Mouse (Mus musculus) hindbrain, embryonic 12.5 days (tissue): ENCODE measurements around the gene Fzd4. TPM values are rescaled to one million over a fixed set of nuclear protein-coding genes. Genes with fewer than 3 reads are reported as not detected.

Source experiments
- ATAC-seq: fragments of 200-750 bp; cut with Nextera tagmentation; 2 replicates; pipeline ENCODE4 v1.8.0; 2017; ENCODE audit warnings: moderate TSS enrichment; ENCODE audit not compliant: low FRiP score
- H3K27ac ChIP-seq: fragments of 300-500 bp; sonication (generic); 2 replicates; pipeline ENCODE4 v1.5.1; 2016; ENCODE audit warnings: mild to moderate bottlenecking
- H3K27me3 ChIP-seq: fragments of 300-500 bp; sonication (generic); 2 replicates; pipeline ENCODE4 v1.6.1; 2016; ENCODE audit warnings: mild to moderate bottlenecking
- H3K36me3 ChIP-seq: fragments of 300-500 bp; sonication (generic); 2 replicates; pipeline ENCODE4 v1.6.1; 2016; ENCODE audit warnings: mild to moderate bottlenecking
- H3K4me1 ChIP-seq: fragments of 300-500 bp; sonication (generic); 2 replicates; pipeline ENCODE4 v1.6.1; 2016
- H3K4me2 ChIP-seq: fragments of 300-500 bp; sonication (generic); replicated peaks from 2 replicates; pipeline ENCODE4 v1.6.1; 2016; ENCODE audit warnings: mild to moderate bottlenecking
- H3K4me3 ChIP-seq: fragments of 300-500 bp; sonication (generic); 2 replicates; pipeline ENCODE4 v1.5.1; 2016; ENCODE audit warnings: mild to moderate bottlenecking
- H3K9ac ChIP-seq: fragments of 300-500 bp; sonication (generic); 2 replicates; pipeline ENCODE4 v1.6.1; 2016; ENCODE audit warnings: mild to moderate bottlenecking, moderate library complexity
- H3K9me3 ChIP-seq: fragments of 300-500 bp; sonication (generic); replicated peaks from 2 replicates; pipeline ENCODE4 v1.6.1; 2016; ENCODE audit warnings: mild to moderate bottlenecking
- WGBS: fragments of 180-500 bp; shearing (Covaris S2); methylation state at CpG from one replicate; pipeline ENCODE4 v1.1.7; 2016; 5-methylcytosine and 5-hydroxymethylcytosine counted together
- polyA plus RNA-seq: library from polyadenylated mRNA; unstranded; fragments of >200 nt; fragmentation: Nextera tagmentation; extraction: Ambion mirVana; gene quantifications from 2 replicates; pipeline ENCODE4 v1.2.1, GENCODE M21; 2016

Fzd4 gene
- polyA plus RNA-seq, 1 experiment from 2014 or later = 4.6 TPM

GRCm38 (mm10) chr7:89388981-89389380 is 15.2 kb upstream of the Fzd4 start:
- Histone ChIP-seq H3K4me2 (no peak overlapping the region), H3K27me3 (no peaks in the 10 kb centered on the region), H3K9ac (no peak overlapping the region), H3K4me3 (no peak overlapping the region), H3K9me3 (no peaks in the 10 kb centered on the region), H3K36me3 (no peaks in the 10 kb centered on the region), H3K4me1 (no peaks in the 10 kb centered on the region), H3K27ac (no peak overlapping the region)
- no peak for ATAC-seq
- WGBS = 80% methylated on average over 3 of the region's 3 CpGs

DNA sequence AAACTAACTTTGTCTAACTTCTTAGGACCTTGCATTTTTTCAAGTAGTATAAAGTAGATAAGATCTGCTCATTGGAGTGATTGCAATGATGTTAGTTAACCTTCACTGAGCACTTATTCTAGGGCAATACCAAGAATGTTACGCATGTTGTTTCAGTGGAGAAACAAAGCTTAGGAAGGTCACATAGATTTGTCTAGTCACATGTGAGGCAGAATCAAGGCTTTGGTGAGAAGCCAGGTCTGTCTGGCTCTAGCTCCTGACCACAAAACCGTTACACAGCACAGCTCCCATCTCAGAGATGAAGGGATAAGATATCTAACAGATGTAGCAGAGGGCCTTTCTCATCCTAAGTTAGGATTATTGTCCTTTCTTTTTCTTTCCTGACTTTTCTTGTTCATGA is 13.5 kb upstream of the Fzd4 start:
- no peak for ATAC-seq
- no peaks in the 10 kb centered on the region for H3K9me3 ChIP-seq
- H3K9ac ChIP-seq = no peak overlapping the region
- H3K27me3 ChIP-seq = no peaks in the 10 kb centered on the region
- H3K36me3 ChIP-seq = no peaks in the 10 kb centered on the region
- H3K4me3 ChIP-seq = no peak overlapping the region
- no peaks in the 10 kb centered on the region for H3K4me1 ChIP-seq
- 83% methylated on average over 2 of the region's 2 CpGs for WGBS
- no peak overlapping the region for H3K27ac ChIP-seq
- H3K4me2 ChIP-seq = no peak overlapping the region

DNA sequence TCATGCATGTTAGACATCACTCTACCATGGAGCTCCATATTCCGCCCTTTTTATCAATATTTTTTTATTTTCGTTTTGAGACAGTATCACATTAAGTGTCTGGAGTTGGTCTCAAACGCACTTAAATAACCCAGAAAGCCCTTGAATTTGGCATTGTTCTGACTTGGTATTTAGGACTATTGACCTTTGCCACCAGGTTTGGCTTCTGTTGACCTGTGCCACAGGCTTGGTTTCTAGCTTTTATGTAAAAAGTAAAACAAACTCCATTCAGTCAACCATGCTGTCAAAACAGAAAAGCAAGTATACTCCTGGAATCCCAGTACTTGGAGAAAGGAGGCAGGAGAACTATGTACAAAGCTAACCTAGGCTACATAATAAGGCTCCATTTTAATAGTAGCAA is 12.9 kb upstream of the Fzd4 start:
- no peak for ATAC-seq
- no peaks in the 10 kb centered on the region for H3K4me1 ChIP-seq
- WGBS = 91% methylated on average over 3 of the region's 3 CpGs
- H3K9ac ChIP-seq = no peak overlapping the region
- H3K36me3 ChIP-seq = no peaks in the 10 kb centered on the region
- H3K9me3 ChIP-seq = no peaks in the 10 kb centered on the region
- H3K27me3 ChIP-seq = no peaks in the 10 kb centered on the region
- H3K27ac ChIP-seq = no peak overlapping the region
- H3K4me3 ChIP-seq = no peak overlapping the region
- H3K4me2 ChIP-seq = no peak overlapping the region

DNA sequence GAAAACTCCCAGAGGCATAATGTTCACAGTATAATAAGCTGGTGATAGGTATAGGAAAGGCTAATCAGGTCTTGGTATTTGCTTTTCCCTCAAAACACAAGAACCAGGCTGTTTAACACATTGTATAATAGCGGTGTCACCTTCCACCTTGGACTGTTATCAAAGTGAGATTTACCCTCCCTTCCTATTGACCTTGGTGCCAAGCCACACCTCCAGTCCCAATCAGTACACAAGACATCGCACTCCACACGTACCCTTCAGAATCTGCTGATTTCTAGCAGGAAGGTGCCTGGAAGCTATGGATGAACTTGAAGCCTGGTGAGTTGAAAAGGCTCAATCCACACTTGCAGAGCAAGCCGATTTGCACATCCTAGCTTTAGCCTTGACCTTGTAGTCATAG is 12.3 kb upstream of the Fzd4 start:
- WGBS = 88% methylated on average over 4 of the region's 4 CpGs
- no peak for ATAC-seq

GRCm38 (mm10) chr7:89392388-89392787 is 11.8 kb upstream of the Fzd4 start:
- H3K9me3 ChIP-seq = no peaks in the 10 kb centered on the region
- WGBS = 70% methylated on average over 4 of the region's 4 CpGs
- H3K36me3 ChIP-seq = no peaks in the 10 kb centered on the region
- H3K27me3 ChIP-seq = no peaks in the 10 kb centered on the region
- H3K4me2 ChIP-seq = no peak overlapping the region
- no peaks in the 10 kb centered on the region for H3K4me1 ChIP-seq
- no peak overlapping the region for H3K4me3 ChIP-seq
- H3K9ac ChIP-seq = no peak overlapping the region
- no peak for ATAC-seq
- H3K27ac ChIP-seq = no peak overlapping the region

More for the DNA sequence above, 12.3 kb upstream of the Fzd4 start:
- no peak overlapping the region for H3K27ac ChIP-seq
- H3K9me3 ChIP-seq = no peaks in the 10 kb centered on the region
- no peaks in the 10 kb centered on the region for H3K36me3 ChIP-seq
- no peak overlapping the region for H3K4me3 ChIP-seq
- H3K9ac ChIP-seq = no peak overlapping the region
- H3K4me2 ChIP-seq = no peak overlapping the region
- H3K4me1 ChIP-seq = no peaks in the 10 kb centered on the region
- no peaks in the 10 kb centered on the region for H3K27me3 ChIP-seq

DNA sequence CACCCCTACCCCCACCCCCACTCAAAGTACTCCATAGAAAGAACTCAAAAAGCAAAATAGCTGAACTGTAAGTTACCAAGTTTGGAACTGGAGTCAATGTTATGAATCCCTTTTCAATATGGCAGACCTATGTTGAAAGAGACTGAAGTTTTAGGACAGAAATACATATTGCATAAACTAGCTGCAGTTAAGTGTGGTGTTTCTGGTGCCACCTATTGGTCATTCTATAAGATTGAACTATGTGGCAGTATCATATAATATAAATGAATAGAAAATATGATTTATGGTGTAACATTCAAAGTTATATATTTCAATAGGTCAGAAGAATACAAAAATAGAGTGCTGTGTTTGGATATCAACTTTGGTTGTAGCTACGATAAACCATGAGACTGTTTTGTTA is 11.3 kb upstream of the Fzd4 start:
- no peak overlapping the region for H3K4me2 ChIP-seq
- 93% methylated on average over 1 of the region's 1 CpGs for WGBS

DNA sequence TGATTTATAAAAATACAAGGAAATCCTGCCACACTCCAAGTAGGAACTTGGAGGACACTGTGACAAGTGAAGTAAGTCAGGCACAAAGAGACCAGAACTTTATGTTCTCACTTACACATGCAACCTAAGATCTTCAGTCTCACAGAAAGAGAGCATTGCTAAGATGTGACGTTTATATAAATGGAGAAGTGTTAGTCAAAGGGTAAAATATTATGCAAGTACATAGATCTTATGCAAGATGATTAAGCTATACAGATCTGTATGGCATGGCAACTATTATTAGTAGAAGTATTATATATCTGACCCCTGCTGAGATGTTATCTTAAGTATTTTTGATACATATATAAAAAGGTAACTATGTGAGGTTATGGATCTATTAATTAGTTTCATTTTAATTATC is 8.8 kb upstream of the Fzd4 start:
- ATAC-seq = no peak
- H3K4me3 ChIP-seq = no peak overlapping the region
- 78% methylated on average over 1 of the region's 1 CpGs for WGBS

More for the DNA sequence above, 11.3 kb upstream of the Fzd4 start:
- Histone ChIP-seq H3K9ac (no peak overlapping the region), H3K36me3 (no peaks in the 10 kb centered on the region), H3K4me3 (no peak overlapping the region), H3K4me1 (no peaks in the 10 kb centered on the region), H3K9me3 (no peaks in the 10 kb centered on the region), H3K27me3 (no peaks in the 10 kb centered on the region), H3K27ac (no peak overlapping the region)
- ATAC-seq = no peak

GRCm38 (mm10) chr7:89396386-89396785 is 7.8 kb upstream of the Fzd4 start:
- H3K9ac ChIP-seq = no peak overlapping the region
- H3K27me3 ChIP-seq = no peaks in the 10 kb centered on the region
- H3K4me1 ChIP-seq = 0 out of 2 replicates have a peak, but pooled peaks cover 3% of the 10 kb centered on the region
- no peaks in the 10 kb centered on the region for H3K9me3 ChIP-seq
- H3K27ac ChIP-seq = no peak overlapping the region
- no peak overlapping the region for H3K4me2 ChIP-seq
- no peak for ATAC-seq
- no peak overlapping the region for H3K4me3 ChIP-seq
- 67% methylated on average over 8 of the region's 8 CpGs for WGBS
- H3K36me3 ChIP-seq = no peaks in the 10 kb centered on the region

More for the DNA sequence above, 8.8 kb upstream of the Fzd4 start:
- Histone ChIP-seq H3K36me3 (no peaks in the 10 kb centered on the region), H3K9ac (no peak overlapping the region), H3K4me1 (no peaks in the 10 kb centered on the region), H3K27me3 (no peaks in the 10 kb centered on the region), H3K4me2 (no peak overlapping the region), H3K27ac (no peak overlapping the region), H3K9me3 (no peaks in the 10 kb centered on the region)

DNA sequence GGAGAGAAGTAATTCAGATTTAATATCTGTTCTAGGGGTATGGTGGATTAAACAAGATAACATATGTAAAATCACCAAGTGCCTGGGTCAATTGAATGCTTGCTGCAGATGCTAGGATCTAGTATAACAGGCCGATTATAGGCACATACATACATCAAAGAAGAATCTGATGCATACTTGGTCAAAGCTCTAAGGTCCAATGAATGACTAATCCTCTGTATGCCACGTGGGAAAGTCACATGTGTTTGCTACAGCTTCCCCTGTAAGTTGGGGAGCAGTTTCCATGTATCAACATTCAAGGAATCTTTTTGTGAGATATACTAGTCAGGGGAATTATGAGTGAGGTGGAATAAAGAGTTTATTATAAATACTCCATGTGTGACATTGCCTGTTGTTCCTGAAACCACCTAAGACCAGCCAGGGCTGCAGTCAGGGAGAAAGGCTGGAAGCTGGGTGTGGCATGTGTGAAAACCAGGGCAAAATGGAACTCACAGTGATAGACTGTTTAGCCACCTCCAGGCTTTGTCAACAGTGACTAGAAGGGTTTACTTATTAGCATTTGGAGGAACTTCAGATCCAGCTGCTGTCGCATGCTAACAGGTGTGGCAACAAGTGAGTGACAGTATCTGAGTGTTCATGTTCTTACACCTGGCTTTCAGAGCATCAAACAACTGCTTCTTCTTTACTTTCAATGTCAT is 6.2 kb upstream of the Fzd4 start:
- no peak overlapping the region for H3K9ac ChIP-seq
- H3K4me3 ChIP-seq = no peak overlapping the region
- 72% methylated on average over 3 of the region's 3 CpGs for WGBS
- H3K36me3 ChIP-seq = no peaks in the 10 kb centered on the region
- no peak overlapping the region for H3K4me2 ChIP-seq
- ATAC-seq = no peak
- H3K27ac ChIP-seq = no peak overlapping the region
- no peaks in the 10 kb centered on the region for H3K9me3 ChIP-seq
- peaks cover 5% of the 10 kb centered on the region; the same call in 1 of the 2 replicates for H3K27me3 ChIP-seq
- 0 out of 2 replicates have a peak, but pooled peaks cover 4% of the 10 kb centered on the region for H3K4me1 ChIP-seq

DNA sequence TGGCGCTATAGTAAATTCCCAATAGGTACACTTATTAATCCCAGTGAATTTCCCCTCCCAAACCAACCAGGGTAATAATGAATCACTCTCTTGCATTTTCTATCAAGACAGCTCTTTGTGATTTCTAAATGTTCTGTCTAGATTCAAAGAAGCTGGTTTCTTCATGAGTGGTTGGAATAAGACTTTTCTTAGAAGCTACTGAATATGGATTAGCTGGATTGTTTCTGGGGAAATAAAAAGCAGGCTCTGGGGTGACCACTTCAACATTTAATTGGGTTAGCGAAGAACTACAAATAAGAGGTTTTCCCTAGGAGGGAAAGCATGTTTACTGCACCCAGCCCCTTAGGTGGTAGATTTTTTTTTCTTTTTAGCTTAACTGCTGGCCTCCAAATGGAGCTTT is 3.4 kb upstream of the Fzd4 start:
- Histone ChIP-seq H3K4me3 (no peak overlapping the region), H3K9me3 (no peaks in the 10 kb centered on the region), H3K4me2 (no peak overlapping the region), H3K27ac (no peak overlapping the region), H3K27me3 (peaks cover 11% of the 10 kb centered on the region), H3K4me1 (peaks cover 9% of the 10 kb centered on the region; the same call in 1 of the 2 replicates), H3K36me3 (no peaks in the 10 kb centered on the region), H3K9ac (no peak overlapping the region)
- 68% methylated on average over 2 of the region's 2 CpGs for WGBS
- ATAC-seq = no peak

GRCm38 (mm10) chr7:89401136-89401858 is 2.9 kb upstream of the Fzd4 start:
- H3K4me3 ChIP-seq = no peak overlapping the region
- H3K27me3 ChIP-seq = peaks cover 11% of the 10 kb centered on the region
- H3K4me1 ChIP-seq = peaks cover 9% of the 10 kb centered on the region; the same call in 1 of the 2 replicates
- H3K36me3 ChIP-seq = no peaks in the 10 kb centered on the region
- no peak overlapping the region for H3K9ac ChIP-seq
- 38% methylated on average over 11 of the region's 11 CpGs for WGBS
- H3K9me3 ChIP-seq = no peaks in the 10 kb centered on the region
- no peak overlapping the region for H3K27ac ChIP-seq
- no peak overlapping the region for H3K4me2 ChIP-seq
- ATAC-seq = no peak

- H3K27me3 ChIP-seq = peaks cover 11% of the 10 kb centered on the region
- H3K4me3 ChIP-seq = no peak overlapping the region
- peaks cover 9% of the 10 kb centered on the region; the same call in 1 of the 2 replicates for H3K4me1 ChIP-seq
- no peaks in the 10 kb centered on the region for H3K36me3 ChIP-seq
- H3K9ac ChIP-seq = no peak overlapping the region
- no peak overlapping the region for H3K4me2 ChIP-seq
- no peaks in the 10 kb centered on the region for H3K9me3 ChIP-seq
- ATAC-seq = no peak
- no peak overlapping the region for H3K27ac ChIP-seq
- WGBS = 75% methylated on average over 3 of the region's 3 CpGs
Observed at GRCm38 (mm10) chr7:89401936-89402335, 2.2 kb upstream of the Fzd4 start.
